Mouse (Mus musculus): Measurements from ENCODE around the gene Cdc25a.

The Cdc25a gene

GRCm38 (mm10) chr9:109894413-109895090, 19.2 kb downstream of the Cdc25a start:
- peak; percentile 24 to 68 for DNase-seq (ENCODE audit: low spot score in 2 of 2)

GRCm38 (mm10) chr9:109895593-109895992, 20.2 kb downstream of the Cdc25a start:
- no peak for DNase-seq (ENCODE audit: low spot score in 2 of 2)

- no peak for DNase-seq (ENCODE audit: low spot score in 2 of 2)
Observed at GRCm38 (mm10) chr9:109896253-109897150, 21.1 kb downstream of the Cdc25a start.

- no peak for DNase-seq (ENCODE audit: low spot score in 2 of 2)
Observed at GRCm38 (mm10) chr9:109898027-109898426, 22.6 kb downstream of the Cdc25a start.

GRCm38 (mm10) chr9:109899361-109899760, 24.0 kb downstream of the Cdc25a start:
- DNase-seq (ENCODE audit: low spot score in 2 of 2), result no peak

- DNase-seq (ENCODE audit: low spot score in 2 of 2), result no peak
Observed at GRCm38 (mm10) chr9:109899774-109900173, 24.4 kb downstream of the Cdc25a start.

- DNase-seq (ENCODE audit: low spot score in 2 of 2), result no peak
Observed at GRCm38 (mm10) chr9:109900604-109901003, 25.2 kb downstream of the Cdc25a start.

GRCm38 (mm10) chr9:109902246-109902645, 26.9 kb downstream of the Cdc25a start:
- no peak for DNase-seq (ENCODE audit: low spot score in 2 of 2)

GRCm38 (mm10) chr9:109902740-109903139, 27.4 kb downstream of the Cdc25a start:
- DNase-seq (ENCODE audit: low spot score in 2 of 2), result no peak

- DNase-seq (ENCODE audit: low spot score in 2 of 2), result no peak
Observed at GRCm38 (mm10) chr9:109907300-109907699, 31.9 kb downstream of the Cdc25a start.

GRCm38 (mm10) chr9:109907774-109908465, 32.5 kb downstream of the Cdc25a start:
- no peak for DNase-seq (ENCODE audit: low spot score in 2 of 2)

- no peak for DNase-seq (ENCODE audit: low spot score in 2 of 2)
Observed at GRCm38 (mm10) chr9:109909102-109909501, 33.7 kb downstream of the Cdc25a start.

- no peak for DNase-seq (ENCODE audit: low spot score in 2 of 2)
Observed at GRCm38 (mm10) chr9:109909926-109910325, 34.5 kb downstream of the Cdc25a start.

GRCm38 (mm10) chr9:109911779-109912178, 36.4 kb downstream of the Cdc25a start:
- no peak for DNase-seq (ENCODE audit: low spot score in 2 of 2)

- no peak for DNase-seq (ENCODE audit: low spot score in 2 of 2)
Observed at GRCm38 (mm10) chr9:109914269-109914926, 39.0 kb downstream of the Cdc25a start.

- no peak for DNase-seq (ENCODE audit: low spot score in 2 of 2)
Observed at GRCm38 (mm10) chr9:109917931-109918330, 42.6 kb downstream of the Cdc25a start.

GRCm38 (mm10) chr9:109929131-109929530, 53.8 kb downstream of the Cdc25a start:
- DNase-seq (ENCODE audit: low spot score in 2 of 2), result no peak

GRCm38 (mm10) chr9:109930063-109930462, 54.7 kb downstream of the Cdc25a start:
- no peak for DNase-seq (ENCODE audit: low spot score in 2 of 2)

- DNase-seq (ENCODE audit: low spot score in 2 of 2), result no peak
Observed at GRCm38 (mm10) chr9:109930752-109931151, 55.4 kb downstream of the Cdc25a start.

GRCm38 (mm10) chr9:109931257-109932171, 56.1 kb downstream of the Cdc25a start, which contains the start of gene Map4:
Gene Map4, plus strand, starts transcription at chr9:109931460.
- DNase-seq (ENCODE audit: low spot score in 2 of 2), result peak; percentile 90 to 94

- DNase-seq (ENCODE audit: low spot score in 2 of 2), result peak; percentile 14
Observed at GRCm38 (mm10) chr9:109932361-109932755, 57.0 kb downstream of the Cdc25a start.
